Mouse (Mus musculus) hindbrain, embryonic 14.5 days (tissue): ENCODE measurements around the gene Capn12. TPM values are rescaled to one million over a fixed set of nuclear protein-coding genes. Genes with fewer than 3 reads are reported as not detected.

Source experiments
- ATAC-seq: fragments of 200-750 bp; cut with Nextera tagmentation; 2 replicates; pipeline ENCODE4 v1.8.0; 2017; ENCODE audit warnings: moderate number of reproducible peaks, mild to moderate bottlenecking, moderate TSS enrichment, moderate library complexity; ENCODE audit not compliant: low FRiP score
- DNase-seq: peaks from one replicate; pipeline ENCODE4 v3.0.0-alpha.2; 2015; ENCODE audit warnings: low spot score
- H3K27ac ChIP-seq: fragments of 300-500 bp; sonication (generic); 2 replicates; pipeline ENCODE4 v1.5.1; 2014; ENCODE audit warnings: mild to moderate bottlenecking, moderate library complexity
- H3K27me3 ChIP-seq: fragments of 300-500 bp; sonication (generic); 2 replicates; pipeline ENCODE4 v1.6.1; 2014; ENCODE audit warnings: mild to moderate bottlenecking, low read length, mixed read lengths; ENCODE audit not compliant: control insufficient read depth, insufficient read depth
- H3K36me3 ChIP-seq: fragments of 300-500 bp; sonication (generic); replicated peaks from 2 replicates; pipeline ENCODE4 v1.6.1; 2014; ENCODE audit not compliant: control insufficient read depth, insufficient read depth
- H3K4me1 ChIP-seq: fragments of 300-500 bp; sonication (generic); replicated peaks from 2 replicates; pipeline ENCODE4 v1.6.1; 2014; ENCODE audit warnings: antibody characterized with exemption, low read length, mixed read lengths; ENCODE audit not compliant: control insufficient read depth, insufficient read depth
- H3K4me2 ChIP-seq: fragments of 300-500 bp; sonication (generic); replicated peaks from 2 replicates; pipeline ENCODE4 v1.6.1; 2014; ENCODE audit warnings: mild to moderate bottlenecking, moderate library complexity
- H3K4me3 ChIP-seq: fragments of 300-500 bp; sonication (generic); replicated peaks from 2 replicates; pipeline ENCODE4 v1.5.1; 2014; ENCODE audit warnings: mild to moderate bottlenecking, low read length
- H3K9ac ChIP-seq: fragments of 300-500 bp; sonication (generic); 2 replicates; pipeline ENCODE4 v1.6.1; 2014
- H3K9me3 ChIP-seq: fragments of 300-500 bp; sonication (generic); 2 replicates; pipeline ENCODE4 v1.6.1; 2016; ENCODE audit warnings: low read length; ENCODE audit not compliant: control insufficient read depth
- whole genome bisulfite sequencing: fragments of 180-500 bp; shearing (Covaris S2); extraction: QIAGEN DNeasy Blood & Tissue Kit; methylation state at CpG from one replicate; pipeline ENCODE4 v1.1.7; 2014; 5-methylcytosine and 5-hydroxymethylcytosine counted together
- polyA plus RNA-seq: library from polyadenylated mRNA; unstranded; fragments of >200 nt; fragmentation: Nextera tagmentation; extraction: Ambion mirVana; gene quantifications from 2 replicates; pipeline ENCODE4 v1.2.1, GENCODE M21; 2014

The Capn12 gene
- polyA plus RNA-seq, 1 experiment from 2014 or later = 0.24 TPM

DNA sequence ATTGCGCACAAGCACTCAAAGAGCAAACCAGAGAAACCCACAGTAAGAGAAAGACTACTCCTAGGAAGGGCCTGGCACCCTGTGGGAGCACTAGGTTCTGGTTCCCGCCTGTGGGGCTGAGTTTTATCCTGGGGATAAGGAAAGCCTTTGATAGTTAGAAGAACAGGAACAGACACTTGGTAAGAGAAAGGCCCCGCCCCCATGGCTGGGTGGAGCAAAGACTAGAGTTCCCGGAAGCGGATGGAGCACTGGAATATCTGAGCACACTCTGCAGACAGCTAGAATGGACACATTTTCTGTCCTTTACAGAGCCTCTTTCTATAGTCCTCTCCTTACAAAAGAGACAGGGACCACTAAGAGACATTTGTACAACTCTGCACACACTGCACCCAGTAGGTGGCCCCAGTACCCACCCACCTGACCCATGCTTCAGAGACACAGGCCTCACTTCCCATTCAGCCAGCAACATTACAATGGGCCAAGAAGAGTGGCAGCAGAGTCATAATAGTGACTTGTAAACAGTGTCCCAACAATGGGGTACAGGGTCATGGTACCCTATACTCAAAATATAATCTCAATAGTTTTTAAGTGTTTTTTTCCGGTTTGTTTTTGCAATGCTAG is 51.3 kb downstream of the Capn12 start:
- no peaks in the 10 kb centered on the region for H3K9me3 ChIP-seq
- H3K4me3 ChIP-seq = no peak overlapping the region
- H3K9ac ChIP-seq = no peak overlapping the region
- no peaks in the 10 kb centered on the region for H3K36me3 ChIP-seq
- no peaks in the 10 kb centered on the region for H3K27me3 ChIP-seq
- H3K27ac ChIP-seq = no peak overlapping the region
- H3K4me1 ChIP-seq = peaks cover 5% of the 10 kb centered on the region; the same call in 1 of the 2 replicates
- DNase-seq (no peak), ATAC-seq (no peak)
- no peak overlapping the region for H3K4me2 ChIP-seq
- WGBS = 87% methylated on average over 6 of the region's 6 CpGs

- ATAC-seq (no peak), DNase-seq (no peak)
- Histone ChIP-seq H3K9ac (no peak overlapping the region), H3K27me3 (no peaks in the 10 kb centered on the region), H3K4me2 (no peak overlapping the region), H3K4me3 (no peak overlapping the region), H3K36me3 (no peaks in the 10 kb centered on the region), H3K9me3 (no peaks in the 10 kb centered on the region), H3K4me1 (peaks cover 5% of the 10 kb centered on the region; the same call in 1 of the 2 replicates), H3K27ac (no peak overlapping the region)
- WGBS = 92% methylated on average over 2 of the region's 2 CpGs
Measured at GRCm38 (mm10) chr7:28933825-28934224, 52.6 kb downstream of the Capn12 start.

GRCm38 (mm10) chr7:28936787-28937186 is 55.6 kb downstream of the Capn12 start:
- Histone ChIP-seq H3K36me3 (no peaks in the 10 kb centered on the region; the same call in 1 of the 2 replicates), H3K4me1 (peaks cover 5% of the 10 kb centered on the region; the same call in 1 of the 2 replicates), H3K4me3 (no peak overlapping the region), H3K27ac (0 out of 2 replicates have a peak overlapping the region, but pooled peaks have one; percentile 32), H3K27me3 (no peaks in the 10 kb centered on the region), H3K9ac (no peak overlapping the region), H3K9me3 (no peaks in the 10 kb centered on the region), H3K4me2 (no peak overlapping the region)
- ATAC-seq (no peak), DNase-seq (no peak)
- WGBS = 57% methylated on average over 4 of the region's 4 CpGs

DNA sequence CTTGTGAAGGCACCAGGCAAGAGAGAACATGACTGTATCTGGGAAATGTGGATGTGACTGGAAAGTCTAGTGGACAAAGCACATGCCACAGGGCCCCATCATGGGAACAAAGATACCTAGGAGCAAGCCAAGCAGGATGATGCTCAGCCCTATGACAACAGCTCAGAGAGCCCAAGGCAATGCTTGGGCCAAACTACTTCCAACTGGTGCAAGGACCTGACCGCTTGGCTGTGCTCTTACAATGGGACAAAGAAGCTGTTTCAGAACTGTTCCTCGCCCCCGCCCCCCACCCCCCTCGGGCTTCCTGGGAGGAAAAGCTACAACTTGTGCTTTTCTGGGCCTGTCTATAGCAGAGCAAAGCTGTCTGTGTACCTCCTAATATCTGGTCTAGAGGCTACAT is 57.4 kb downstream of the Capn12 start:
- Histone ChIP-seq H3K9me3 (no peaks in the 10 kb centered on the region), H3K27me3 (no peaks in the 10 kb centered on the region), H3K9ac (no peak overlapping the region), H3K4me2 (no peak overlapping the region), H3K27ac (no peak overlapping the region), H3K4me3 (no peak overlapping the region), H3K4me1 (peaks cover 5% of the 10 kb centered on the region; the same call in 1 of the 2 replicates), H3K36me3 (no peaks in the 10 kb centered on the region; the same call in 1 of the 2 replicates)
- WGBS = 65% methylated on average over 4 of the region's 4 CpGs
- ATAC-seq (no peak), DNase-seq (no peak)

DNA sequence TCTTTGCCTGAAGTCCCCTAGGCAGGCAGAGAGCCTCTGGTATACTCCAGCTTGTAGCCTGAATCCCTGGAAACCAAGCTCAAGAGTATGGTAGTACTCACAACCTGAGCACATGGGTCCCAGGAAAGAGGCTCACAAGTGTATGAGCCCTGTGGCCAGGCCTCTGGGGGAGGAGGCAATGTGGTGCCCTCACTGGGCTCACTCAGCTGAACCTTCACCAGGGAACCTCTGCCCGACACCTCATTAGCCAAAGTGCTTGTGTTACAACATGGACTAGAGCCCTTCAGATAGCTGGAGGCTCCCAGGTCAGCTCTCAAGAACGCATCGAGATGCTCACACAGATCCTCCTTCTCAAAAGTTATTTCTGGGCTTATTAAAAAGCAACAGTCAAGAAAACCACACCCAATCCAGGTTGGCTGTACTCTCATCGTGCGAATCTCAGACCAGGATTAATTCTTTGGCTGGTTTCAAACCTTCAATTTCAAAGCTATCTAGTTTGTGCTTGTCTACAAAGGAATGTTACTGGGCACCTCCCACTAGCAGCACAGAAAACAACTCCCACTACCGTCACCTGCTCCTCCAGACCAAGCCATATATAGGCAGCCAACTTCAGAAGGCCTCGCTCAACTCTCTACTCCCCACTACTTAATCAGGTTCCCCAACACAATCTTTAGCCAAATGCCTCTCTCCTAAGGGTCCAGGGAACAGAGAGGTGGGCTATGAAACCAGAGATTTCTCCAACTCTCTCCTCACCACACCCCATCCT is 58.4 kb downstream of the Capn12 start:
- H3K27ac ChIP-seq = no peak overlapping the region
- H3K4me1 ChIP-seq = peaks cover 5% of the 10 kb centered on the region; the same call in 1 of the 2 replicates

DNA sequence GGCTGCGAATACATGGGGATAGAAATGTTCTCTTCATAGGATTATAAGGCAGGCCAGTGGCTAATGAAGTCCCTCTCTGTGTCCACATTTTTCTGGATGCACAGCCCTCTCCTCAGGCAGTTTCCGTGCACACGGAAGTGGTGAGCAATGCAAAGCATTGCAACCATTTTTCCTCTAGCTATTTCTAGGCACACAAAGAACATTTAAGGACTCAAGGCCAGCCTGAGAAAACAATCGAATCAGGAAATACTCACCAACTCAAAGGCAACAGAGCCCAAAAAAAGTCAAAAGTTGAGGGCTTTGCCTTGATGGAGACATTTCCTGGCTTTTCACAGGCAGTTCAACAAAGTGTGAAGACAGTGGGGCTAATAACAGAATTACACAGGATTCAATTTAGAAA is 59.9 kb downstream of the Capn12 start:
- no peak overlapping the region for H3K4me3 ChIP-seq
- H3K4me2 ChIP-seq = no peak overlapping the region
- H3K36me3 ChIP-seq = no peaks in the 10 kb centered on the region; the same call in 1 of the 2 replicates
- DNase-seq = no peak
- WGBS = 89% methylated on average over 4 of the region's 4 CpGs
- no peak overlapping the region for H3K9ac ChIP-seq
- H3K27me3 ChIP-seq = no peaks in the 10 kb centered on the region
- no peak for ATAC-seq
- H3K27ac ChIP-seq = peak overlapping the region; percentile 2; the same call in 1 of the 2 replicates
- H3K9me3 ChIP-seq = no peaks in the 10 kb centered on the region
- peaks cover 15% of the 10 kb centered on the region for H3K4me1 ChIP-seq

More for the DNA sequence above, 58.4 kb downstream of the Capn12 start:
- Histone ChIP-seq H3K9me3 (no peaks in the 10 kb centered on the region), H3K36me3 (no peaks in the 10 kb centered on the region; the same call in 1 of the 2 replicates), H3K4me2 (no peak overlapping the region), H3K27me3 (no peaks in the 10 kb centered on the region), H3K9ac (no peak overlapping the region), H3K4me3 (no peak overlapping the region)
- WGBS = 88% methylated on average over 7 of the region's 7 CpGs
- DNase-seq (no peak), ATAC-seq (no peak)

DNA sequence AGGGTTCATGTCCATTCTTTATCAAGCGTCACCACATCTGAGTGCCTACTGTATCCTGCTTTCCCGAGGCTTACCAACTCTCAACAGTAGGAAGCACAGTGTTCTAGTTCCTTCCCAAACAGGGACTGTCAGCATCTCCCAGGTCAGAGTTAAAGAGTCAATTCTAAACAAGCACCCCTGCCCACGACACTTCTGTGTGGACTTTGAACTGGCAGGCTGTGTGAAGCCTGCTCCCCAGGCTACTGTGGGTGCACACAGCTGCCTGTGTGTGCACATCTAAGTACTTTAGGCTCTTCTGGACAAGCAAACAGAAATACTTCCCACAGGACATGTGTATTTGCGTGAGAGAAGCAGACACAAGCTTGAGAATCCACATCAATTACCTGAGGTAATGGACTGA is 60.3 kb downstream of the Capn12 start:
- H3K9me3 ChIP-seq = no peaks in the 10 kb centered on the region
- H3K4me3 ChIP-seq = no peak overlapping the region
- ATAC-seq (no peak), DNase-seq (no peak)
- peaks cover 19% of the 10 kb centered on the region for H3K4me1 ChIP-seq
- WGBS = 79% methylated on average over 4 of the region's 4 CpGs
- no peaks in the 10 kb centered on the region for H3K27me3 ChIP-seq
- no peak overlapping the region for H3K9ac ChIP-seq
- H3K4me2 ChIP-seq = no peak overlapping the region
- peak overlapping the region; percentile 2; the same call in 1 of the 2 replicates for H3K27ac ChIP-seq
- no peaks in the 10 kb centered on the region; the same call in 1 of the 2 replicates for H3K36me3 ChIP-seq

Other genes with a start within 250 kb of the Capn12 start
- gene Fbxo27, start 188.6 kb upstream of the Capn12 start, polyA plus RNA-seq = 8.5 and 11.5 TPM in 2 replicates
- 2.3 TPM in 2 replicates for gene Fbxo17, start 164.6 kb upstream of the Capn12 start, polyA plus RNA-seq
- gene Mrps12, start 139.6 kb upstream of the Capn12 start, polyA plus RNA-seq = 113 and 118 TPM in 2 replicates
- 16.6 and 18.2 TPM in 2 replicates for gene Sars2, start 139.4 kb upstream of the Capn12 start, polyA plus RNA-seq
- gene Ccer2, start 125.2 kb upstream of the Capn12 start, polyA plus RNA-seq = 0.33 and 0.65 TPM in 2 replicates
- gene Sirt2, start 114.7 kb upstream of the Capn12 start, polyA plus RNA-seq = 106 and 113 TPM in 2 replicates
- 62.9 and 68.8 TPM in 2 replicates for gene Nfkbib, start 113.9 kb upstream of the Capn12 start, polyA plus RNA-seq
- 1.4 and 2.7 TPM in 2 replicates for gene Rinl, start 92.5 kb upstream of the Capn12 start, polyA plus RNA-seq
- 142 and 150 TPM in 2 replicates for gene Hnrnpl, start 72.9 kb upstream of the Capn12 start, polyA plus RNA-seq
- 92.6 and 99.0 TPM in 2 replicates for gene Ech1, start 56.2 kb upstream of the Capn12 start, polyA plus RNA-seq
- 2.8 and 3.2 TPM in 2 replicates for gene Lgals4, start 47.6 kb upstream of the Capn12 start, polyA plus RNA-seq
- 2.9 and 3.0 TPM in 2 replicates for gene Lgals7, start 17.6 kb upstream of the Capn12 start, polyA plus RNA-seq
- gene Actn4, start 80.9 kb downstream of the Capn12 start, polyA plus RNA-seq = 133 and 147 TPM in 2 replicates
- 291 and 321 TPM in 2 replicates for gene Eif3k, start 100.4 kb downstream of the Capn12 start, polyA plus RNA-seq
- gene Map4k1, start 100.6 kb downstream of the Capn12 start, polyA plus RNA-seq = 8.6 and 10.4 TPM in 2 replicates
- gene Ryr1, start 243.8 kb downstream of the Capn12 start, polyA plus RNA-seq = 5.1 and 7.6 TPM in 2 replicates